Mouse (Mus musculus): ENCODE measurements around the gene Nfasc. TPM values are rescaled to one million over a fixed set of nuclear protein-coding genes. Genes with fewer than 3 reads are reported as not detected.

The Nfasc gene
- polyA plus RNA-seq, 2 experiments: 0.34 to 1.1 TPM

- H3K9me3 ChIP-seq (ENCODE audit: control insufficient read depth, low read length): no peaks in the 10 kb centered on the region
- no peak overlapping the region for H3K4me3 ChIP-seq (replicated peaks; ENCODE audit: low read length)
- H3K27ac ChIP-seq (replicated peaks; ENCODE audit: low read depth, low read length): no peak overlapping the region
- ATAC-seq (ENCODE audit: low FRiP score, low read depth) (no peak), DNase-seq (ENCODE audit: low spot score) (no peak)
- 82% methylated on average over 9 of the region's 9 CpGs for WGBS
- no peaks in the 10 kb centered on the region for H3K4me1 ChIP-seq (ENCODE audit: control insufficient read depth, insufficient read depth, low read length)
- no peak overlapping the region for H3K4me2 ChIP-seq (replicated peaks; ENCODE audit: low read depth, low read length, severe bottlenecking)
- H3K36me3 ChIP-seq (ENCODE audit: control insufficient read depth, insufficient read depth, low read length): no peaks in the 10 kb centered on the region
- TF ChIP-seq POLR2A (IDR thresholded peaks at IDR 0.05; ENCODE audit: borderline replicate concordance, extremely low read depth, insufficient read depth, insufficient read length): no peak
- no peak overlapping the region for H3K9ac ChIP-seq (ENCODE audit: low read depth, low read length, severe bottlenecking)
- H3K27me3 ChIP-seq (ENCODE audit: control insufficient read depth, insufficient read depth, low read length): no peaks in the 10 kb centered on the region
Observed at GRCm38 (mm10) chr1:132715044-132715443, 26.6 kb downstream of the Nfasc start.

- Histone ChIP-seq H3K4me3 (replicated peaks; ENCODE audit: low read length) (no peak overlapping the region), H3K9me3 (ENCODE audit: control insufficient read depth, low read length) (no peaks in the 10 kb centered on the region), H3K4me2 (replicated peaks; ENCODE audit: low read depth, low read length, severe bottlenecking) (no peak overlapping the region), H3K4me1 (ENCODE audit: control insufficient read depth, insufficient read depth, low read length) (no peaks in the 10 kb centered on the region), H3K27me3 (ENCODE audit: control insufficient read depth, insufficient read depth, low read length) (no peaks in the 10 kb centered on the region), H3K27ac (replicated peaks; ENCODE audit: low read depth, low read length) (no peak overlapping the region), H3K9ac (ENCODE audit: low read depth, low read length, severe bottlenecking) (no peak overlapping the region), H3K36me3 (ENCODE audit: control insufficient read depth, insufficient read depth, low read length) (no peaks in the 10 kb centered on the region)
- ATAC-seq (ENCODE audit: low FRiP score, low read depth) (no peak), DNase-seq (ENCODE audit: low spot score) (no peak)
- 69% methylated on average over 5 of the region's 5 CpGs for WGBS
- no peak for TF ChIP-seq POLR2A (IDR thresholded peaks at IDR 0.05; ENCODE audit: borderline replicate concordance, extremely low read depth, insufficient read depth, insufficient read length)
Observed at GRCm38 (mm10) chr1:132709419-132709818, 32.2 kb downstream of the Nfasc start.

GRCm38 (mm10) chr1:132707301-132707700 is 34.3 kb downstream of the Nfasc start:
- Histone ChIP-seq H3K4me2 (replicated peaks; ENCODE audit: low read depth, low read length, severe bottlenecking) (no peak overlapping the region), H3K36me3 (ENCODE audit: control insufficient read depth, insufficient read depth, low read length) (no peaks in the 10 kb centered on the region), H3K4me1 (ENCODE audit: control insufficient read depth, insufficient read depth, low read length) (no peaks in the 10 kb centered on the region), H3K27ac (replicated peaks; ENCODE audit: low read depth, low read length) (no peak overlapping the region), H3K4me3 (replicated peaks; ENCODE audit: low read length) (no peak overlapping the region), H3K9me3 (ENCODE audit: control insufficient read depth, low read length) (no peaks in the 10 kb centered on the region), H3K27me3 (ENCODE audit: control insufficient read depth, insufficient read depth, low read length) (no peaks in the 10 kb centered on the region; the same call in 1 of the 2 replicates), H3K9ac (ENCODE audit: low read depth, low read length, severe bottlenecking) (no peak overlapping the region)
- TF ChIP-seq POLR2A (IDR thresholded peaks at IDR 0.05; ENCODE audit: borderline replicate concordance, extremely low read depth, insufficient read depth, insufficient read length): no peak
- no peak for DNase-seq (ENCODE audit: low spot score)
- 60% methylated on average over 8 of the region's 8 CpGs for WGBS
- ATAC-seq (ENCODE audit: low FRiP score, low read depth): no peak

- Histone ChIP-seq H3K9ac (ENCODE audit: low read depth, low read length, severe bottlenecking) (no peak overlapping the region), H3K4me3 (replicated peaks; ENCODE audit: low read length) (no peak overlapping the region), H3K27me3 (ENCODE audit: control insufficient read depth, insufficient read depth, low read length) (no peaks in the 10 kb centered on the region; the same call in 1 of the 2 replicates), H3K9me3 (ENCODE audit: control insufficient read depth, low read length) (no peaks in the 10 kb centered on the region), H3K36me3 (ENCODE audit: control insufficient read depth, insufficient read depth, low read length) (no peaks in the 10 kb centered on the region), H3K27ac (replicated peaks; ENCODE audit: low read depth, low read length) (no peak overlapping the region), H3K4me2 (replicated peaks; ENCODE audit: low read depth, low read length, severe bottlenecking) (no peak overlapping the region), H3K4me1 (ENCODE audit: control insufficient read depth, insufficient read depth, low read length) (no peaks in the 10 kb centered on the region)
- no peak for TF ChIP-seq POLR2A (IDR thresholded peaks at IDR 0.05; ENCODE audit: borderline replicate concordance, extremely low read depth, insufficient read depth, insufficient read length)
- DNase-seq (ENCODE audit: low spot score): no peak
- WGBS: 13% methylated on average over 5 of the region's 5 CpGs
- no peak for ATAC-seq (ENCODE audit: low FRiP score, low read depth)
Observed at GRCm38 (mm10) chr1:132703467-132703866, 38.1 kb downstream of the Nfasc start.

- 67% methylated on average over 4 of the region's 4 CpGs for WGBS
- Histone ChIP-seq H3K9me3 (ENCODE audit: control insufficient read depth, low read length) (no peaks in the 10 kb centered on the region), H3K36me3 (ENCODE audit: control insufficient read depth, insufficient read depth, low read length) (no peaks in the 10 kb centered on the region), H3K9ac (ENCODE audit: low read depth, low read length, severe bottlenecking) (no peak overlapping the region), H3K27me3 (ENCODE audit: control insufficient read depth, insufficient read depth, low read length) (no peaks in the 10 kb centered on the region), H3K4me2 (replicated peaks; ENCODE audit: low read depth, low read length, severe bottlenecking) (no peak overlapping the region), H3K4me3 (replicated peaks; ENCODE audit: low read length) (no peak overlapping the region), H3K27ac (replicated peaks; ENCODE audit: low read depth, low read length) (no peak overlapping the region), H3K4me1 (ENCODE audit: control insufficient read depth, insufficient read depth, low read length) (no peaks in the 10 kb centered on the region)
- DNase-seq (ENCODE audit: low spot score) (no peak), ATAC-seq (ENCODE audit: low FRiP score, low read depth) (no peak)
- TF ChIP-seq POLR2A (IDR thresholded peaks at IDR 0.05; ENCODE audit: borderline replicate concordance, extremely low read depth, insufficient read depth, insufficient read length): no peak
Observed at GRCm38 (mm10) chr1:132696926-132697325, 44.7 kb downstream of the Nfasc start.

GRCm38 (mm10) chr1:132696232-132696631 is 45.4 kb downstream of the Nfasc start:
- no peak for DNase-seq (ENCODE audit: low spot score)
- ATAC-seq (ENCODE audit: low FRiP score, low read depth): no peak
- Histone ChIP-seq H3K36me3 (ENCODE audit: control insufficient read depth, insufficient read depth, low read length) (no peaks in the 10 kb centered on the region), H3K27ac (replicated peaks; ENCODE audit: low read depth, low read length) (no peak overlapping the region), H3K4me1 (ENCODE audit: control insufficient read depth, insufficient read depth, low read length) (no peaks in the 10 kb centered on the region), H3K9me3 (ENCODE audit: control insufficient read depth, low read length) (no peaks in the 10 kb centered on the region), H3K4me2 (replicated peaks; ENCODE audit: low read depth, low read length, severe bottlenecking) (no peak overlapping the region), H3K9ac (ENCODE audit: low read depth, low read length, severe bottlenecking) (no peak overlapping the region), H3K27me3 (ENCODE audit: control insufficient read depth, insufficient read depth, low read length) (no peaks in the 10 kb centered on the region), H3K4me3 (replicated peaks; ENCODE audit: low read length) (no peak overlapping the region)
- TF ChIP-seq POLR2A (IDR thresholded peaks at IDR 0.05; ENCODE audit: borderline replicate concordance, extremely low read depth, insufficient read depth, insufficient read length): no peak
- WGBS: 9% methylated on average over 2 of the region's 2 CpGs

Data from limb, embryonic 14.5 days (tissue).